Mouse (Mus musculus): ENCODE data around the gene H2-Aa. TPM values are rescaled to one million over a fixed set of nuclear protein-coding genes. Genes with fewer than 3 reads are reported as not detected.
A peak's percentile ranks its signal among the peaks of the same experiment; 100 is the strongest.

Gene H2-Aa
- total RNA-seq, 1 experiment from 2014 or later = 21.7 TPM

DNA sequence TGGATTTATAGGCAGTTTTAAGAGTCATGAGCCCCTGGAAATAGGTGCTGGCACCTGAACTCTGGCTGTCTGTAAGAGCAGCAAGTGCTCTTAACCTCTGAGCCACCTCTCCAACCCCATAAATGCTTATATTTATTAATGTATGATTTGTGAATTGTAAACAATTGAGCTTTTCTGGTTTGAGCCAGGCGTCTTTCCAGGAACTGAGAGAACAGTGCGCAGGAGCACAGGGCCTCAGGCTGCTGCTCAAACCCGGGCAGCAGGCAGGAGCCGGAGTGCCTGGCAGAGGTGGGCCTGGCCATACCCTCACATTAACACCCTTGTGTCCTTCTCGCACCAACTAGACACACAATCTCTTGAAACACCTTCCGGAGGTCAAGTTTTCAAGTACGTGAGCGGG lies 12.4 kb upstream of the H2-Aa start:
- DNase-seq = no peak

DNA sequence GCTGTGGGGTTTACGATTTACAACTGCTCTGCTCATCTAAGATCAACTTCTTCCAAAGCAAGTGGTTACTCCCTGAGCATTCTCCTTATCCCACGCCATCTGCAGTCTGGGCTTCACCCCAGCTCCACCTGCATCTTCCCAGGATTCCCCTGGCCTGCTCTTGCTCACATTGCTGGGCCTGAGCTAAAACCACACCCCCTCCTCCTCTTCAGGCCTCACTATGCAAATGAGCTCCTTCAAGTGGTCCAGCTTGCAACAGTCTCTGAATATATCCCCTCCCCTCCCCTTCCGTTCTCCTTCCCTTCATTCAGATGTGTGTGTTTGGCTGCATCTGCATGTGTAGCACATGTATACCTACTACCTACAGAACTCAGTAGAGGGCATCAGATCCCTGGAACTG lies 11.7 kb upstream of the H2-Aa start:
- DNase-seq = no peak

DNA sequence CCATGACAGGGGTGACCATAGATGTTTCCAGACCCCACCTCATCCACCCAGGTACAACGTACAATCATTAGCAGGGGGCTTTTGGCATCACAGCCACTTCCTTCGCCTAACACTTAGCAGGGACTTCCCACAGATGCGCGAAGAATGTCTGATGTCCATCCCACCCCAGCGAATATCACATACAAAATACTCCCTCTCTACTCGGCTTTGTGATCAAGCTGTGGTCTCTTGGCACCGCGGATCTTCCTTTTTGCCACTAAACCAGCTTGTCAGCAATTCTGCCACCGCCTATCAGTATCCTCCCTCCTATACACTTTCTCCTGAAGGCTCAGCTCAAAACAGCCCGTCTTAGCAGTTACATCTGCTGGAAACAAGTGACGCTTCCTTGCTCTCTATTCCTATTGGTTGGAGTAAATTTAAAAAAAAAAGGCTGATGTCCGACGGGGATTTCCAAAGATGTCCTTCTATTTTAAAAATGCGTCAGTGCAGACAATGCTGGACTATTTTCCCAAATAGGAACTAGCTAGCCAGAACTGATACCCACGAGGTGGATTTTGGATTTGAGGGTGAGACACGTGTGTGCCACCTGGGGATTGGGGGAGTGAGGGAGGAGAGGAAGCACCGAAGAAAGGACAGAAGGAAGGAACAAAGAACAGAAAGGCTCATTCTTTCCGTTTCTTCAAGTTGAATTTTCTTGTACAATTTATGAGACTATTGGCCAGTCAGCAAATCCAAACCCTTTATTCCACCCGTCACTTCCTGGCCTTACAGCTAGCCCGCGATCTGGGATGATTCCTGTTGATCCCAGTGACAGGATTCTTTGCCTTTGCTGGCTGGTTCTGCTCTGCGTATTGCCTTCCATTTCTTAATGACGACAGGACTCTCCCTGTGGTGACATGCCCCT lies 8.5 kb upstream of the H2-Aa start:
- DNase-seq = peak; percentile 37

DNA sequence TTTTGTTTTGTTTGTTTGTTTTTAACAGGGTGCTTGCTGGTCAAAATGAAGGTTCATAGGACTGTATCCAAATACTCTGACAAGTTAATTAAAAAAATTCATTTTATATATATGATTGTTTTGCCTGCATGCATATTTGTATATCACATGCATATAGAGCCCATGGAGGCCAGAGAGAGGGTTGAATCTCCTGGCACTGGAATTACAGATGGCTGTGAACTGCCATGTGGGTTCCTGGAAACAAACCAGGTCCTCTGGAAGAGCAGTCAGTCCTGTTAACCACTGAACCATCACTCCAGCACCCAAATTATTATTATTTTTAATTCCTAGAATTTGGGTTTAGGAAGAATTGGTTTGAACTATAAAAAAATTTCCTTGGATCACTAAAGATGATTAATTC lies 7.7 kb upstream of the H2-Aa start:
- no peak for DNase-seq

DNA sequence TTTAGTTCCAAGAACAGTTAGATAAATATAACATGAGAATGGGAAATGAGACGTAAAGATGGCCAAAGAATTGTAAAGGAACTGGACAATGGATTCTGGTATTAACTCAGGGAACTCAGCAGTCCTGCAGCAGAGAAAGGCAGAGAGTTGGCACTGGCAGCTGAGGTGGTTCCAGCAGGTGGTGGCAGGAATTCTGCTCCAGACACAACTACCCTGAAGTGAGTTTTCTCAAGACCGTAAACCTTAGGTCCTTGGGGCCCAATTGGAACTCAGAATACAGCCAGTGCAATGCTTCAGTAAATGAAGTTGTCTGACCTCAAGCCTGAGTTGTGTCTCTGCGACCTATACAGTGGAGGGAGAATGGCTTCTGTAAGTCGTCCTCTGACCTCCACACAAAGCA lies 6.6 kb upstream of the H2-Aa start:
- DNase-seq = no peak

DNA sequence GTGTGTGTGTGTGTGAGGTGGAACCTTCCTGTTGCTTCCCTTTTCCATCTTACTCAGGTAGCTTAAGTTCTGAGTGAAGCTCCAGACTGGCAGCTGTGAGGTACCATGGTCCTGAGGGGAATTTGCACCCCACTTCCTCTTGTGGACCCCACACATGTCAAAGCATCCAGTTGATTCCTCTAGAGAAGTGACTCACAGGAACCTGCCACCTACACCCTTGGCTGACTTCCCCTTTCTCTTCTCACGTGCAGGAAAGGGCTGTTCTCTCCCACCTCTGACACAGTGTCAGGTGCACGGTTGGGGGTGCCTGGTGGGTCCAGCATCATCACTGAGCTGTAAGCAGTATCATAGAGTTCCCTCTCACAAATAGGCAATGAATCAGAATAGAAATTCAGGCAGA lies 5.9 kb upstream of the H2-Aa start:
- no peak for DNase-seq

DNA sequence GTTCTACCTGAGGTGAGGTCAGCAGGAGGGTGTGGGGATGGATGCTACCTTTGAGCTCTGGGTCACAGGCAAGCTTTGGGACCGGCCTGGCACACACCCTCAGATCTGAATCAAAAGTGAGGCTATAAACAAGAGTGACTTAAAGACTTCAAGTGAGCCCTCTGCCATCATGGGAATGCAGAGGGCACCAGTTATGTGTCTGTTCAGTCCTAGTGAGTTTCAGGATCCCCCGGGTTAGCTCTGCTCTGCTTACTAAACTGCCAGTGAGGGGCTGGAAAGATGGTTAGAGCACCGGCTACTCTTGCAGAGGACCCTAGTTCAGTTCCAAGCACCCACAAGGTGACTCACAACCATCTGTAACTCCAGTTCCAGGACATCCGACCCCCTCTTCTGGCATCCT lies 4.9 kb upstream of the H2-Aa start:
- DNase-seq = no peak

DNA sequence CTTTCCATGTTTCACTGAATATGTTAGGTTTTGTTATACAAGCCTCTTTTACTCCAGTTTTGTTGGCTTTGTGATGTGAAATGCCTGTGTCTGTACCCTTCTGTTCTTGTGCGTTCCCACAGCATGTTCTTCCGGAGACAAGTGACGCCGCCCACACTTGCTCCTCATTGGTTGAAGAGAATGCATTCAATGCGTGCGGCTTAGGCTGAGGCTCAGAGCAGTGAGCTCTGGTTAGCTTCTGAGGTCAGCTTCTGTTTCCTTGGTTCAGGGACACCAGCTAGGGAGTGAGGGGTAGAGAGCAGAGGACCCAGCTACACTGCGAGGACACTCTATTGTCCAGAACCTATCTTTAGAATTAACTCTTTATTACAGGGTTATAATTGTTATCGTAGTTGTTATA lies 4.0 kb upstream of the H2-Aa start:
- peak; percentile 85 for DNase-seq

DNA sequence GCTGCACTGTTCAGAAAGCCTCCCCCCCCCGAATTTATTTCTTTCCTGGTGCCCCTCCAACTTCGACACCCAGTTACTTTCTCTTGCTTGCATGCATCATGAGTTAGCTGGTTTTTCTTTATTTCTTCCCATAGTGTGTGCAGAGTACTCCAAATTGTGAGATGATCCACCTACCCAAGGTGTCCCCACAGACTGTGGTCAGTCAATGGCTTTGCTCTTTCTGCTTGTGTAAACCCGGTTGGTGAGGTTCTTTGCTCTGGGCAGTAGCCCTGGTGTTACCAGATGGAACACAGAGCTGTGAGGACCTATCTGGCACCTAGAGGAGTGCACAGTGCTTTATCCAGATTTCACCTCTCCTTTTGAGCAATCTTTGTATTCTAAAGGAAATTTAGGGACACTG lies 508 bp upstream of the H2-Aa start:
- DNase-seq = no peak

DNA sequence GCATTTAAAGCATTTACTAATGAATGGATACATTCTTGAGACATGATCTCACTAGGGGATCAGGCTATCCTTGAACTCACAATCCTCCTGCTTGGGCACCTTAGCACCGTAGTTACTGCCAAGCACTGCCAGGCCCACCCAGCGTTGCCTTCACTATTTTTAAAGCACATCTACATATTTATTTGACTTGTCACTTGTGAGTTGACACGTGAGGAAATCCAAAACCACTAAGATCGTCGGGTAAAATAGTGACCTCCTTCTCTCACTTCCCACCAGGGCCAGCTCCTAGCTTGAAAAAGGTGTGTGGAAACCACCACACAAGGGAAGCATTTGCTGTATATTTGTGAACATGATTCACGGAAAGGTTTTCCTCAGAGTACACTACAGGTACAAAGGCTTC lies 624 bp downstream of the H2-Aa start:
- DNase-seq = no peak

DNA sequence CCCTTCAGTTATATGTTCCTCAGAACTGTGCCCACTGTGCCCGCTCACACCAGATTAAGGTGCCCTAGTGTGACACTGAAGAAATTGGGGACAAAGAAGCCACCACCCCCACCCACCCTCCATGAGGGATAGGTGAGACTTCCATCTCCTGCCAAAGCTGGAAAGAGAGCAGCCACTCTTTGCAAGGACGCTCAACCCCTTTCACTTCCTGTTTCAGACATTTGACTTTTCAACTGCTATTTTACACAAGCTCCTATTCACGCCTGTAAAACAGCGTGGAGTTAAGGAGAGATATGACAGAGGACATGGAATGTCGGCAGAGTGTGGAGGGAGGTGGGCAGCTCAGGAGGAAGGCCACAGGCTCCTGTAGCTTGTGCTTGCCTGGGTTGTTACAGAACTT lies 1.1 kb downstream of the H2-Aa start:
- no peak for DNase-seq

DNA sequence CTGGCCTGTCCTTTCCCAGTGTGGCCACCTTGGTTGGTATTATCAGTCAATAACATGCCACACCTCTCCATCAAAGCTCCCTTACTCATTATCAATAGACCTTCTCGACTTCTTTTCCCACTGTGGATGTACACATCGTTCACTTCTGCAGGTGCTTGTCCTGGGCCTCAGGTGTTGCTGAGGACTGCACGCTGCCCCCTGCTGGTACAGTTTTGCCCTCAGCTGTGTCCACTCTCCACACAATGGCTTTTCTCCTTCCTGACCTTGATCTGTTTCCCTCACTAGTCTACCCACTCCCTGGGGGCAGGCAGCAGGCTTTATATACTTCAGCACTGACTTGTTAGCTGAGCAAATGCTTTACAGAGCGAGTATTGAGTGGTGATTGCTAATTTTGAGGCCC lies 1.8 kb downstream of the H2-Aa start:
- DNase-seq = peak; percentile 54

DNA sequence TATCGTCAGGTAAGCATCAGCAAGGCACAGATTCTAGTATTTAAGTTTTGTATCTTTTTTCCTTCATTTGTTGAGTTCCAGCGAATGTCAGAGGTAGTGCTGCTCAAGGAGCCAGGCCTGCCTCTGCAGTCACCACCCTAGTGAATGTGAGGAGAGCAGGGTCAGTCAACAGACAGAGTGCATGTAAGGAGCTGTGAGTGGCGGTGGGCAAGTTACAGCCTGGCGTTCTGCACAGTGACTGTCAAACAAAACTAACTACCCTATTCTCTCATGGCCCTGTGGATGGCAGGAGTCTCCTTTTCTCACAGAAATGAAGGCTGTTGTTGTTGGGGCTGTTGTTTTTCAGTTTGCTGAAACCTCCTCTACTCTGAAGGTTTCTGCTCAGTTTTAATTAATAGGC lies 2.3 kb downstream of the H2-Aa start:
- no peak for DNase-seq

DNA sequence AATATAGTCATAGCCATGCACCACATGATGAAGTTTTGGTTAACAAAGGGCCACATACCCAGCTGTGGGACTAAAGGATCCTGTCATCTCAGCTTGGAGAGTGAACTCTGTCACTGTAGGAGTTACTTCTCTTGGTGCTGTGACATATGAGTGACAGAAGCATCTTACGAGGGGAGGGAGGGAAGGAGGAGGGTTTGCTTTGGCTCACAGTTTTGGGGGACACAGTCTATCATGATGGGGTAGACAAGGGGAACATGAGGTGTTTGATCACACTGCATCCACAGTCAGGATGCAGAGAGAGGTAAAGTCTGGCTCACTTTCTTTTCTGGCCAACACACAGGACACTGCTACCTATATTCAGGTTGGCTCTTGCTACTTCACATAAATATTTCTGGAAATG lies 5.8 kb downstream of the H2-Aa start:
- DNase-seq = no peak

DNA sequence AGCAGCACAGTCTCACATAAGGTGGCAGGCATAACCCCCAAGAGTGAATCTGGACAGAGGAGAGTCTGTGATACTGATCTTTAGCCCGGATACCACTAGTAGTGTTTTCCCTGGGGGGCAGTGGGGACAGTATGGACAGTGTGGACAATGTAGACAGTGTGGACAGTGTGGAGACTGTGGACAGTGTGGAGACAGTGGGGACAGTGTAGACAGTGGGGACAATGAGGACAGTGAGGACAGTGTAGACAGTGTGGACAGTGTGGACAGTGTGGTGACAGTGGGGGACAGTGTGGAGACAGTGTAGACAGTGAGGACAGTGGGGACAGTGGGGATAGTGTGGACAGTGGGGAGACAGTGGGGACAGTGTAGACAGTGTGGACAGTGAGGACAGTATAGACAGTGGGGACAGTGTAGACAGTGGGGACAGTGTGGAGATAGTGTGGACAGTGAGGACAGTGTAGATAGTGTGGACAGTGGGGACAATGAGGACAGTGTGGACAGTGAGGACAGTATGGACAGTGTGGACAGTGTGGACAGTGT lies 7.1 kb downstream of the H2-Aa start:
- no peak for DNase-seq

DNA sequence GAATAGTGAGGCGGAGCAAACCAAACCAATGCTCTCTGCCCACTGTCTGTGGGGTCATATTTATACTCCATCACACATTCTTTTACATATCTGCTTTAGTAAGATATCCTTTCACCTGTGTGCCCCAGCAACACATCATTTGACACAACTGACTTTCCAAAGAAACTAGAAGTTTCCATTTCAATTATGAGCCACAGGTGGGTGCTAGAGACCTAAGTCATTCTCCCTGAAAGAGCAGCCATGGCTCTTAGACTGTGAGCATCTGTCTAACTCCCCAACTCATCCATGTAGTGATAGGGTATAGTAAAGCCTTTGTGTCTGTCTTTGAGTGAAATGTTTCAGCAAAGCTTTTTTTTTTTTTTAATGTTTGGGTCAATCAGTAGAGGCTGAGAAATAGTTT lies 15.5 kb downstream of the H2-Aa start:
- DNase-seq = no peak

DNA sequence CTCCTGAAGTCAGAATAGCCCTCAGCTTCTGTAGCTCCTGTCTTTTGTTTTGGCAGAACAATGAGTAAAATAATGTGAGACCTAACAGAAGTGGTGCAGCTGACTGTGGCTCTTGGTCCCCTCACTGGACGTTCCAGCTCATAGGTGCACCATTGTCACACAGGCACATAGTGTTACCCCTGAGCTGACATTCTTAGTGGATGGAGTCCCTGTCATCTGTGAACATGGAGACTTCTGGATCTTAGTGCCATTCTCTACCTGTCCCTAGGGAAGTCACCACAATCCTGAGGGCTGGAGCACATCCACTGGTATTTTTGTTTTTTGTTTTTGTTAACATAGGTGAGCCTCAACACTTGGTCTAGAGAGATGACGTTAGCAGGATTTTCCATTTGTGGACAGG lies 16.7 kb downstream of the H2-Aa start:
- no peak for DNase-seq

DNA sequence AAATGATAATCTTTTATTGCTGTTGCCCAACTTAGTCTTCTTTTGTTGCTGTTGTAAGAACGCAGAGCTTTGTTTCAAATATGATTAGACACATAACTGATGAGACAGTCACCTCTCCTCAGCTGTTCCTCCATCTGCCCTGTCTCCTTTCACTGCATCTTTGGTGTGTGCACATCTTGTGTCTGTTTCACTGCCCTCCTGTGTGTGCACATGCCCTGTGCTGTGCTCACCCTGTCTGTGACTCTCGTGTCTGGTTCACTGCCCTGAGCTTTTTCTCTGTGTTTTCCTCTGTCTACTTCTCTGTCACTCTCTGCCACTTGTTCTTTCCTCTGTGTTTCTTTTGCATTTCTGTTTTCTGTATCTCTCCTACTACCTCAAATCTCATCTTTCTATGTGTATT lies 17.4 kb downstream of the H2-Aa start:
- DNase-seq = no peak

DNA sequence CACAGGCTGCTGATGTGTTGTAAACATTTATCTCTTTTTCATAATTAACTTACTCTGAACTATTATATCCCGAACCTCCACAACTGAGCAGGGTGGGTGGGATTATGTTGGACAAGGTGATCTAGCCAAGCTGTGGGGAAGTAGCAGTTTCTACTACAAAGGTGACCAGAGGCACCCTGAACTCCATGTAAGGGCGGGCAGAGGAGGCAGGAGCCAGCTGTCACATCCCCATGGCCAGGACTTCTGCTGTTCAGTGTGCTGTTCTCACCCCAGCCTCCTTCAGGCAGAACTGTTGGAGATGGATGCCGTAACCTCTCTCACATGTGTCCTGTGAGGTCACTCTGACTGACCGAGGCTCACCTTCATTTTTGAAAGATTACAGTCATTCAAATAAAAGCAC lies 17.8 kb downstream of the H2-Aa start:
- DNase-seq = no peak

DNA sequence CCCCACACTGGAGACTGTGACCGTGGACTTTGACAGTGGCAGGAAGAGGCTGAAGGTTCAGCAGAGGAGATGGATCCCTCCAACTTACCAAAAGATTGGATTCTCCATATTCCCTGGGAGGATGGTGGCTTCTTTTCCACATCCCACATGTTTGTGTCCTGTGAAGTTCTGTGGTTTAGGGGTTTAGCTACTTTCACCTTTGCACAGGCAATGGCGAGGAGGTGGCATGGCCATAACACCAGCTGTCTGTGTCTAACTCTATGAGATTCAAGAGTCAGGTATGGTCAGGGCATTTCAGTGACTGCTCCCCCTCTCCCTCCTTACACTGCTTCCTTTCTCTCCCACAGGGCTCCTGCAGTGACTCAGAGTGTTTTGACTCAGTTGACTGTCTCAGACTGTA lies 18.9 kb downstream of the H2-Aa start:
- DNase-seq = no peak

DNA sequence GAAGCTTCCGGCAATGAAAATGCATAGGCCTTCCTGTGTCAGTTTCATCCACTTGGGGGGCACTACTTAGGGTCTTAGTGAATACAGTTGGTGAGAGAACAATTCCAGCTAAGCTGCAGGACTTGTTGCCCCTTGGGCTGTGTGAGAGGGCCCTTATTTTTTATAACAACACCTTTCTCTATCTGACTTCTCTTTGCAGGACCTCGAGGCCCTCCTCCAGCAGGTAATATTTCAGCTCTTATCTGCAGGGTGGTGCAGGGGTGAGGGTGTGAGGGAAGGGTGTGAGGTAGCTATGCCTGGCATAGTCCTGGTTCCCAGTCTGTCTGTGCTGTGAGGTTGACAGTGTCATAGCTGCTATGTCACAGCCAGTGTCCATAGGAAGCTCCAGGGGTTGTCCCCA lies 19.4 kb downstream of the H2-Aa start:
- DNase-seq = no peak

DNA sequence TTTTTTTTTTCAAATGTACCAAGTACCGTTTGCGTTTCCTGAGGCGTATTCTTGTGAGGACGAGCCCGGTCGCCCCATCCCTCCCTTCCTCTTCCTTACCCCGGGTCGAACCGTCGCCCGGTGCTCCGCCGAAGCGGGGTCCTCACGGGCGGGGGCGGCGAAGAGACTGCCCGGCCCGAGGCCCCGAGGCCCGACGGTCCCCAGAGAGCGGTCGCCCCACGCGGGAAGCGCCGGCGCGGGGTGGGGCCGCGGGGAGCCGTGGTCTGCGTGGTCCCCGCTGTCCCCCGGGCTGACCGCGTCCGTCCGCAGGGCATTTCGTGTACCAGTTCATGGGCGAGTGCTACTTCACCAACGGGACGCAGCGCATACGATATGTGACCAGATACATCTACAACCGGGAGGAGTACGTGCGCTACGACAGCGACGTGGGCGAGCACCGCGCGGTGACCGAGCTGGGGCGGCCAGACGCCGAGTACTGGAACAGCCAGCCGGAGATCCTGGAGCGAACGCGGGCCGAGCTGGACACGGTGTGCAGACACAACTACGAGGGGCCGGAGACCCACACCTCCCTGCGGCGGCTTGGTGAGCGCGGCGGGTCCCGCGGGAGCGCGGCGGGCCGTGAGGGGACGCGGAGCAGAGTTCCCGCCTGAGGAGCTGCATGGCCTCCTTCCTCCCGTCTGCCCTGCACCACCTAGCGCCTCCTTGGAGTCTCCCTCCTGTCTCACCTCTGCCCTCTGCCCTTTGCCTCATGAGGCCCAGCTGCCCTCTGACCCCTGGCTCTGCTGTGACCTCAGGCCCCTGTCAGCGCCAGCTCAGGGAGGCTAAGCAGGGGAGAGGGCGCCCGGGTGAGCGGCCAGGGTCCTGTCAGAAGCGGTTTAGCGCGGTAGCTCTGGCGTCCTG lies 22.9 kb downstream of the H2-Aa start:
- no peak for DNase-seq

DNA sequence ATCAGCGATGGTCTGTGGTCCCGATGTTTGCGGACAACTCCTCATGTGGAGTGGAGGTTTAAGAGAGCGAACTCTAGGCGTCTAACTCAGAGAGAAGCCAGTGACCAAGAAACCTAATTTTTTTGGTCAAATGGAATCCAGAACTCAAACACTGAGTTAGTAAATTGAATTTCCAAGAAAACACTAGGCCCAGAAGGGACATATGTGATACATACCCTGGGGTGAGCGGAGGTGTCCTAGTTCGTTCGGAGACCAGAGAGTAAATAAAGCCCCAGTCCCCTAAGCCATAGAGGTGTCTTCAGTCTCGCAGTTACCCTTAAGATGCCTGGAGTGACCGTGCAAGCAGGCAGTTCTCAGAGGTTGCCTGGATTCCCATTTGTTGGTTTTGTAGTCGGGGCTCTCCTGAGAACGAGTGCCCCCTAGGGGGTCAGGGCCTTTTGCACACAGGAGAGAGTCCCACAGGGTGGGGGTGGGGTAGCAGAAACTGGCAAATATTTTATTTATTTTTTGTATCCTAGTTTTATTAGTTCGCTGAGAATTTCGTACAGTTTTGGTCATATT lies 23.7 kb downstream of the H2-Aa start:
- DNase-seq = no peak
